Mouse (Mus musculus) erythroid progenitor cell, adult 5-6 weeks (primary cell): ENCODE results near the gene Zbtb20. TPM values are rescaled to one million over a fixed set of nuclear protein-coding genes. Genes with fewer than 3 reads are reported as not detected.

Experiments used
- ATAC-seq: replicated peaks from 2 replicates; pipeline ENCODE4 v1.8.0; 2016; ENCODE audit warnings: moderate number of reproducible peaks, mild to moderate bottlenecking, moderate TSS enrichment, inconsistent platforms; ENCODE audit not compliant: poor library complexity, low FRiP score, severe bottlenecking
- total RNA-seq, 2 experiments: library from RNA; stranded (forward) in 1 of 2; stranded (reverse) in 1 of 2; fragments of 150-400 nt in 1 of 2; fragments of 186-747, 209-891 nt in 1 of 2; gene quantifications; 2 replicates each; pipeline versions ENCODE4 v1.2.3 to v1.2.4; 2015 to 2017; ENCODE audit warnings: low replicate concordance in 2 of 2

The Zbtb20 gene
- total RNA-seq, 2 experiments from 2014 or later: 10.5 to 25.9 TPM

DNA sequence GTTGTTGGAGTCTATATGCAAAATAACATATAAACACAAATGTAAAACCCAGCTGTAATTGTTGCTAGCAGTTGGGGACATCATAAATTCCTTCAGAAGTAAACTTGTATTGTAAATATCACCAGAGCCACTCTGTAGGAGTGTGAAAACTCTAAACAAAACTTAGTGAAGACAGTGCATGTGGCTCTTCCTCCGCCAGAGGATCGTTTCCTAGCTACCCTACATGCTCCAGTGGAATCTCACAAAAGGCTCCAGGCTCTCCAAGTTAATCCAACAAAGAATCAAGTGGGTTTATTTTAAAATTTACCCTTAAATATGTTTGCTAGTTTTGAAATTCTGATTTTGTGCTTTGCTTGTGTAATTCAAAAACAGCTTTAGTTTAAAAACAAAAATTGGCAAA, 296.5 kb downstream of the Zbtb20 start:
- ATAC-seq: no peak

DNA sequence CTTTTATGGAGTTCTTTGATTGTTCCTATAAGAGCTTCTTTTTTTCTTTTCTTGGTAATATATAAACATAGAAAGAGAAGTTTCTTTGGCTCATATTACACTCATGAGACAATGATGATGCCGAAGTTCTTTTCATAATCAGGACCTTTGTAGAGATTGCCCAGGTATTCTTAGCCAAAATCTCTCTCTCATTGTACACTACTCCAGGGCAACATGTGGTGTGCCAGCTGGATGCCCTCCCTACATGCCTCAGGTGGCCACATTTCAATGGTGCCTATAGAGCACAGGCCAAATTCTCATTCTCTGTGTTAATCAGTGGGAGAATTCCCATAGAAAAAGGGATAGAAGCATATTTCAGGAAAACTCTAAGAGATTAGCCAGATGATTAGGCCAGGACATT, 297.2 kb downstream of the Zbtb20 start:
- ATAC-seq: no peak

GRCm38 (mm10) chr16:43174815-43175214, 299.1 kb downstream of the Zbtb20 start:
- no peak for ATAC-seq

- ATAC-seq: no peak
Measured at GRCm38 (mm10) chr16:43181038-43181437, 305.4 kb downstream of the Zbtb20 start.

DNA sequence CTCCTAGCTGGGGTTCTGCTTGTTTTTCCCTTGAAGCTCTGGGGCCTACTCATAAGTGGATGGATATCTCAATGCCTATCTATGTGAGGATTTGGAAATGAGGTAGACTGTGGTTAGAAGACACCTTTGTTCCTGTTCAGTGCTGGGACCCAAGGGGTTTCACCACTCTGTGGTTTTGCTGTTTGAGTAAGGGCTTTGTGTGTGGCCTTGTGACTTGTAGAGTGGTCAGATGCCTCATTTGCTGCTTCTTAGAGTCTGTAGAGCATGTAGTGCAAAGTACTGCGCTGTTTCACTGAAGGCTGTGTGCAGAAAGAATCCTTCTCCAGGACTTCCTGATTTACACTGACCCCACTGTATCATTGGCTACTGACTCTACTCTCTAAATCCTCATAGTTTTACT, 314.7 kb downstream of the Zbtb20 start:
- no peak for ATAC-seq

DNA sequence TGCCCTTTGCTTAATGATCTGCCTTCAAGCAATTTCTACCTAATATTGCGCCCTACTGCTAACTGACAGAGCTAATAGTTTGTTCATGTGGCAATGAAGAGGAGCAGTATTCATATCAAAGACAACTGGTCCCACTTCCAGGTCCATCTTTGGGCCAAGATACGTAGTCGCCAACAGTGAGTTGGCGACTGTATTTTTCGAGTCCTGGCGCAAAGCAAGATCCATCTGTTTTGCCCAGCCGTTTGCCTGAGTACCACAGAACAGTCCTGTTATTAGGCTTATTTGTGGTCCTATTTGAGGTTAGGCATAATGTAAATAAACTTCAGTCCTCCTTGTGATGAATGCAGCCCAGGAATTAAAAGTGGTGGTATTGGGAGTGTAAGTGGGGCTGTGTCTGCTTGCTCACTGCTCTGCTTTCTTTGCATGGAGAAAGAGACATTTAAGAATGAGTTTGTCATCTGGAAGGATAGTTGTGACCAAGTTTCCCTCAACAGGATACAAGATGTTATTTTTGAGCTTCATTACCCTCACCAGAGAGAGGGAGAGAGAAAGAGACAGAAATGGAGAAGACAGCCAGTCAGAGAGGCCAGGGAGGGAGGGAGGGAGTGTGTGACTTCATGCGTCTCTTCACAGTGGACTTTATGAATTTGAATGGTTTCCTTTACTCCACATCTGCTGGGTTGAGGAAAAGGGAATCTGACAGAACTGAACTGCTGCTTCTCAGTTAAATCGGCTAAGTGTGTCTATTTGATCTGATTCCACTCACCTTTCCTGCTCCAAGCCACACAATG, 315.6 kb downstream of the Zbtb20 start:
- no peak for ATAC-seq

DNA sequence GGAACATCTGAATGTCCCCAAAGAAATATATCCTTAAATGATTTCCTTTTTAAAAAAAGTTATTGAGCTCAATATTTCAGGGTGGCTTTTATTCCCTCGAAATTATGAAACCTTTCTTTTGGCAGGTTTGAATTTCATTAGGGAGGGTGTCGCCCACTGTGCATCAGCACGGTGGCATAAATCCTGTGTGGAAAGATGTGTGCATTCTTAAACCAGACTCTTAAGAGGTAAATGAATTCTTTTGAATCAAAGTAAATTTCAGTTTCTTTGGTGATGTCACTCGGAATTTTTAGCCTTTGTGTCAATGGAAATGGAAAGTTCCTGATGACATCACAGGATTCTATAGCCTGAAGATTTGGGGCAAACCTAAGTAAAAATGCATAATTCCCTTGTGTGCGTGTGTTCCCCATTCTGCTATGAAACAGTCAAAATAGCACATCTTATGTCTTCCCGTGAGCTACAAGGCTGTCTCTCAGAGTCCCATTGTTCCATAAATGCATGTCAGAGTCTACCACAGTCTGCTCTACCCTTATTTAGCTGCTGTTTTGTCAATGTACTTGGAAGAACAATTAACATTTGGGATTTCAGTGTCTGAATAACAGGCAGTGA, 318.1 kb downstream of the Zbtb20 start:
- no peak for ATAC-seq

GRCm38 (mm10) chr16:43217336-43218006, 341.8 kb downstream of the Zbtb20 start:
- ATAC-seq: no peak

- ATAC-seq: no peak
Measured at GRCm38 (mm10) chr16:43219367-43219766, 343.7 kb downstream of the Zbtb20 start.

DNA sequence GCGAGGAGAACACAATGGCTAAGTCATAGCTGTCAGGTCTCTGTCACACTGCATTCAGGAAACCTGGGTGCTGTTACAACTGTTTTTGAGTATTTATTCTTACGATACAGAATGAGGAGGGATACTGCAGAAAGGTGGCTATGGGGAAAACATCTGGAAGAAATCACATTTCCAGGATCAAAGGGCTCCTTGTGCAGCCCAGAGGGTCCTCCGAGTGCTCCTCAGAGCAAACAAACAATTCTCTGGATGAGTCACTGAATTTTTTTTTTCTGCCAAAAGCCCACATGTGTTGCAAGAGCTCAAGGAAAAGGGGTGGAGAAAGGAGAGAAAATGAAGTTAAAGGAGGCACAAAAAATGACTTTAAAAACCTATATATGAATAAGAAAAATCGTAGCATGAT, 345.6 kb downstream of the Zbtb20 start:
- ATAC-seq: no peak

- ATAC-seq: no peak
Measured at GRCm38 (mm10) chr16:43230253-43230652, 354.6 kb downstream of the Zbtb20 start.

DNA sequence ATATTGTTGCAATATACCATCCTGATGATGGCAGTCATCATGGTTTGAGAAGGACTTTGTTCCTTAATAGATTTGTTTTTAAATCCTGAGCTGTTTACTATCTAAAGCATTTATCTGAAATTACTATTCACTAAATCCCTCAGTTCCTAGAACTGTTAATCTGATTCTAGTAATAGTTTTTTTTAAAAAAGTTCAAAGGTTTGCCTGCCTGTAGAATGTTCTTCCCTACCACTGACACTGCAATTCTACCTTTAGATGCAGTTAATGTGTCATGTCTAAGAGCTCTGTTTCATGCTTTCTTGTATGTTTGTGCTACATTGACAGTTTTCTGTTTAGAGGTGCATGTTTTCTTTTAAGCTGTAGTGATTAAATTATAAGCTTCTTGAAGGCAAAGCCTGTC, 358.6 kb downstream of the Zbtb20 start:
- ATAC-seq: no peak

DNA sequence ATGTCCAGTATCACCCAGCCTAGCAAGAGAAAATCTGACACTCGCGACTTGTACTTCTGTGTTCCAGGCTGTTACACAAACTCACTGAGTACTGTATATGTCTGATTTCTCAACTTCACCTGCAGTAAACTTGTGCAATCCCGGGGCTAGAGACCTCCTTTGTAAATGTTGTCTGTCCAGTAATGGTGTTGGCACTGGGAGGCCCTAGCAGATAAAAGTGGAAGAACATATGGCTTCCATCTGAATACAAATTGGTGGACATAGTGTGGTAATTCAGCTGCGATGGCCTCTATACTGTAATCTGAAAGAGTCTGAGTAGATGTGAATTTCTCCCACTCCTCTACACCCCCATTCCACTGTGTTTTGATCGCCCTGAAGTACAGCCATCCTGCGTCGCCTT, 359.6 kb downstream of the Zbtb20 start:
- ATAC-seq: no peak

DNA sequence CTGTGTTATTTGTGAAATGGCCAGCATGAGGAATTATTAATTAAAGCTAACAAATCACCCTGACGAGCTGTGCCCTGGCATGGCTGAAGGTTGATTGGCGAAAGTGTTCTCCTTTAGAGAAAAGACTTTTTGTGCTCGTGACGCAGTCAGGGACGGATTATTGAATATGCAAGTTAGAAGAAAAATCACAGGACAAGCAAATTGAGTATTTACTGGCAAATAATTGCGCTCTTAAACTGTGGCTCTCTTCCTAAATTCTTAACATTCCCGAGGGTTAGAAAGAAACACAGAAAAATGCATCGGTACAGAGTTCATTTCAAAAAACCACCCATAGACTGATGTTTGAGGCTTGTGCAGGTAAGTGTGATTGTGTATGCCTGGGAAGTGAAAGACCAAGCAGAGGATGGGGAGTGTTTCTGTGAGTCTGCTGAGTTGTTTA, 360.1 kb downstream of the Zbtb20 start:
- ATAC-seq: no peak

DNA sequence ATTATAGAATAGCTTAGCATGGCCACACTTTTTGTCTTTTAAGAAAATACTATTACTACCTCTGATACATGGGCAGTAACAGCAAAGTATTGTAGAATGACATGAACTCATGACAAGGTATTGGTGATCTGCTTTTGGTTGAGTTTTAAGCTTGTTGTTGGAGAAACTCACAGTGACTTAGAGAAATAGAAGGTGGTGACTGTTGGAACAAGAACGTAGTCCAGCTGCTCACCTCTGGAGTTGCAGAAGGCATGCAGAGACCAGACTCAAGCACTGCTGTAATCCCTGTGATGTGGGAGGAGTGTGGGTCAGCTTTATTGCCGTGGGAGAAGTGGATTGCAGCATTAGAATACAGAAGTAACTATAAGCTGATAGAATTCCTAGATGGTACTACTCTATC, 361.9 kb downstream of the Zbtb20 start:
- no peak for ATAC-seq

GRCm38 (mm10) chr16:43247026-43247425, 371.3 kb downstream of the Zbtb20 start:
- no peak for ATAC-seq

GRCm38 (mm10) chr16:43253077-43253476, 377.4 kb downstream of the Zbtb20 start:
- ATAC-seq: no peak

GRCm38 (mm10) chr16:43253746-43254145, 378.1 kb downstream of the Zbtb20 start:
- ATAC-seq: no peak

GRCm38 (mm10) chr16:43256191-43256899, 380.7 kb downstream of the Zbtb20 start:
- no peak for ATAC-seq

DNA sequence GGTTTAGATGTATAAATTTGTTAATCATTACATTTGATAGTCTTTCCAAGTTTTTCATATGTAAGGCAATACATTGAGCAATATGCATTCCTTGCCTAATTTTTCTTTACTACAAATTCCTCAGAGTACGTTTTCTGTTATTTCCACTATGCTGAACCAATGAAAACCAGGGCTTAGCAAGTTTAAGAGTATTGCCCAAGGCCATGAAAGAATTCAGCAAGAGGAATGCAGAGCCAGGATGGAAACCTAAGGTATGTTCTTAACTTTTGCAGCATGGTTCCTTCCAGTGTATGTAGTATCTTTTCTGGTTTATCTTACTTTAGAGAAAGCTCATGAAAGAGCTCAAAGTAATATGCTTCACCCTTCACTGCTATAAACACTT, 381.2 kb downstream of the Zbtb20 start:
- no peak for ATAC-seq
